Mouse (Mus musculus): ENCODE data around the gene Agmo.

Gene Agmo

GRCm38 (mm10) chr12:37426750-37427149, 185.3 kb downstream of the Agmo start:
- intact Hi-C loops (cut with DNase I): no loop called here

GRCm38 (mm10) chr12:37434466-37434865, 193.0 kb downstream of the Agmo start:
- intact Hi-C loops (cut with DNase I): no loop called here

GRCm38 (mm10) chr12:37442486-37443013, 201.1 kb downstream of the Agmo start:
- intact Hi-C loops (cut with DNase I): no loop called here

GRCm38 (mm10) chr12:37445255-37445654, 203.8 kb downstream of the Agmo start:
- intact Hi-C loops (cut with DNase I): no loop called here

- intact Hi-C loops (cut with DNase I): no loop called here
Observed at GRCm38 (mm10) chr12:37449597-37449996, 208.2 kb downstream of the Agmo start.

GRCm38 (mm10) chr12:37450366-37451156, 209.1 kb downstream of the Agmo start:
- intact Hi-C loops (cut with DNase I): loop anchor here (2.0 to 10.0 kb wide), 2 partner anchors 376 to 736 kb away; no protein-coding TSS in a partner anchor

- intact Hi-C loops (cut with DNase I): no loop called here
Observed at GRCm38 (mm10) chr12:37471631-37472030, 230.2 kb downstream of the Agmo start.

GRCm38 (mm10) chr12:37476849-37477248, 235.4 kb downstream of the Agmo start:
- intact Hi-C loops (cut with DNase I): no loop called here

- intact Hi-C loops (cut with DNase I): no loop called here
Observed at GRCm38 (mm10) chr12:37487991-37488390, 246.6 kb downstream of the Agmo start.

- intact Hi-C loops (cut with DNase I): no loop called here
Observed at GRCm38 (mm10) chr12:37498871-37499270, 257.4 kb downstream of the Agmo start.

GRCm38 (mm10) chr12:37507406-37507805, 266.0 kb downstream of the Agmo start:
- intact Hi-C loops (cut with DNase I): no loop called here

- intact Hi-C loops (cut with DNase I): no loop called here
Observed at GRCm38 (mm10) chr12:37507826-37508225, 266.4 kb downstream of the Agmo start.

GRCm38 (mm10) chr12:37521772-37522171, 280.3 kb downstream of the Agmo start:
- intact Hi-C loops (cut with DNase I): no loop called here

- intact Hi-C loops (cut with DNase I): no loop called here
Observed at GRCm38 (mm10) chr12:37524662-37525061, 283.2 kb downstream of the Agmo start.

GRCm38 (mm10) chr12:37540994-37541393, 299.6 kb downstream of the Agmo start:
- intact Hi-C loops (cut with DNase I): no loop called here

GRCm38 (mm10) chr12:37558284-37558683, 316.8 kb downstream of the Agmo start:
- intact Hi-C loops (cut with DNase I): no loop called here

GRCm38 (mm10) chr12:37565882-37566596, 324.6 kb downstream of the Agmo start:
- intact Hi-C loops (cut with DNase I): no loop called here

- intact Hi-C loops (cut with DNase I): no loop called here
Observed at GRCm38 (mm10) chr12:37571922-37572321, 330.5 kb downstream of the Agmo start.

GRCm38 (mm10) chr12:37582777-37583176, 341.3 kb downstream of the Agmo start:
- intact Hi-C loops (cut with DNase I): no loop called here

GRCm38 (mm10) chr12:37592853-37593252, 351.4 kb downstream of the Agmo start:
- intact Hi-C loops (cut with DNase I): no loop called here

- intact Hi-C loops (cut with DNase I): no loop called here
Observed at GRCm38 (mm10) chr12:37612837-37613236, 371.4 kb downstream of the Agmo start.

- intact Hi-C loops (cut with DNase I): no loop called here
Observed at GRCm38 (mm10) chr12:37614769-37615168, 373.3 kb downstream of the Agmo start.
